Mouse (Mus musculus): ENCODE measurements at regions not wholly inside any gene's neighbourhood (a gene's known extent, or its start where the extent isn't known, plus 50 kb on each side); places are given as distances from the start of the nearest gene placed in this dataset.

- TF ChIP-seq CTCF (IDR thresholded peaks at IDR 0.05; ENCODE audit: low read depth) (no peak), EP300 (optimal IDR thresholded peaks at IDR 0.05) (no peak)
Measured at GRCm38 (mm10) chr3:147445884-147446283, 593.7 kb downstream of the Ttll7 start.
